Mouse (Mus musculus) telencephalon, adult 2 months (tissue): ENCODE measurements at regions not wholly inside any gene's neighbourhood (a gene's known extent, or its start where the extent isn't known, plus 50 kb on each side); places are given as distances from the start of the nearest gene placed in this dataset.

Source experiments
- DNase-seq: peaks from one replicate; pipeline ENCODE4 v3.0.0-alpha.2; 2011; ENCODE audit warnings: low read depth, low spot score

GRCm38 (mm10) chr13:39702621-39703020, 658.6 kb downstream of the Ofcc1 start:
- DNase-seq: no peak

- DNase-seq: no peak
These were observed 669.8 kb downstream of the Ofcc1 start for GRCm38 (mm10) chr13:39691291-39692024.

GRCm38 (mm10) chr13:39664548-39664947, 696.7 kb downstream of the Ofcc1 start:
- DNase-seq: no peak

GRCm38 (mm10) chr13:39649457-39649856, 688.8 kb upstream of the Slc35b3 start:
- no peak for DNase-seq

GRCm38 (mm10) chr13:39647367-39647766, 686.7 kb upstream of the Slc35b3 start:
- DNase-seq: peak; percentile 29

GRCm38 (mm10) chr13:39631506-39632132, 670.9 kb upstream of the Slc35b3 start:
- peak; percentile 18 for DNase-seq
